20 mouse cellular contexts compared by ENCODE assay signal in genomic region chr16:25585953-25586352, GRCm38 (mm10).
DNase-seq lines count a peak whose midpoint lies in the region.
"Had no signal": no experiment of that assay in that cellular context is flagged by ENCODE, and none has a peak within 500 bp of the region (broad histone marks: within the 10 kb centered on the region; RNA-seq: fewer than 3 reads in every experiment).

No protein-coding gene starts in this region.

- intact Hi-C loops in left cerebral cortex, postnatal 25 days (cut with DNase I): loop anchor here (1.0 to 10.0 kb wide), 4 partner anchors 88 to 376 kb away; no protein-coding TSS in a partner anchor

- peak; percentile 65 for DNase-seq in right cerebral cortex, adult 18-20 months
- DNase-seq in right cerebral cortex, postnatal 14 days: no peak
- DNase-seq in frontal cortex, adult 2 months (ENCODE audit: extremely low spot score in 1 of 2, low spot score in 1 of 2): peak; percentile 68 to 75
- peak; percentile 30 to 89 for DNase-seq in left cerebral cortex, postnatal 25 days (ENCODE audit: low spot score in 2 of 2)
- DNase-seq in telencephalon, adult 2 months (ENCODE audit: low read depth, low spot score): peak; percentile 76
- no peak for DNase-seq in embryo, embryonic 10.5 days (ENCODE audit: low spot score)
- DNase-seq in adrenal gland, adult 18-20 months (ENCODE audit: low spot score in 2 of 2): no peak
- DNase-seq: adrenal gland, adult 8-10 months; B cell, adult 2 months; cerebellum, adult 11 months; cerebellum, adult 9-10 months; gastrocnemius, postnatal 25 days; heart, adult 11 months; heart, postnatal 36 days; kidney, adult 8-10 months; kidney, postnatal 4 days; liver, embryonic 13.5 days; lung, adult 18-20 months; thymus, adult 18-20 months; thymus, postnatal 25 days had no signal

Comparison
In these comparisons a context has a peak if more than half of its experiments do, and no peak if none do; other contexts are left out.
1. DNase-seq: peak in right cerebral cortex, adult 18-20 months (single experiment), frontal cortex, adult 2 months (2 of 2), left cerebral cortex, postnatal 25 days (2 of 2) and telencephalon, adult 2 months (single experiment); none in right cerebral cortex, postnatal 14 days (single experiment), embryo, embryonic 10.5 days (single experiment) and adrenal gland, adult 18-20 months (0 of 2).